Mouse (Mus musculus) adipose tissue, adult 10 weeks (tissue): Measurements from ENCODE around the gene Tro. TPM values are rescaled to one million over a fixed set of nuclear protein-coding genes. Genes with fewer than 3 reads are reported as not detected.

ENCODE experiments used
- polyA plus RNA-seq: library from polyadenylated mRNA; stranded (reverse); fragments of 350-450 nt; fragmentation: Illumina TruSeq; extraction: RNeasy Lipid Tissue Mini Kit (QIAGEN cat#74804); gene quantifications from one replicate; pipeline ENCODE4 v1.2.3, GENCODE M21; 2014; ENCODE audit warnings: low read depth, low replicate concordance

The Tro gene
- 0.78 TPM for polyA plus RNA-seq

DNA sequence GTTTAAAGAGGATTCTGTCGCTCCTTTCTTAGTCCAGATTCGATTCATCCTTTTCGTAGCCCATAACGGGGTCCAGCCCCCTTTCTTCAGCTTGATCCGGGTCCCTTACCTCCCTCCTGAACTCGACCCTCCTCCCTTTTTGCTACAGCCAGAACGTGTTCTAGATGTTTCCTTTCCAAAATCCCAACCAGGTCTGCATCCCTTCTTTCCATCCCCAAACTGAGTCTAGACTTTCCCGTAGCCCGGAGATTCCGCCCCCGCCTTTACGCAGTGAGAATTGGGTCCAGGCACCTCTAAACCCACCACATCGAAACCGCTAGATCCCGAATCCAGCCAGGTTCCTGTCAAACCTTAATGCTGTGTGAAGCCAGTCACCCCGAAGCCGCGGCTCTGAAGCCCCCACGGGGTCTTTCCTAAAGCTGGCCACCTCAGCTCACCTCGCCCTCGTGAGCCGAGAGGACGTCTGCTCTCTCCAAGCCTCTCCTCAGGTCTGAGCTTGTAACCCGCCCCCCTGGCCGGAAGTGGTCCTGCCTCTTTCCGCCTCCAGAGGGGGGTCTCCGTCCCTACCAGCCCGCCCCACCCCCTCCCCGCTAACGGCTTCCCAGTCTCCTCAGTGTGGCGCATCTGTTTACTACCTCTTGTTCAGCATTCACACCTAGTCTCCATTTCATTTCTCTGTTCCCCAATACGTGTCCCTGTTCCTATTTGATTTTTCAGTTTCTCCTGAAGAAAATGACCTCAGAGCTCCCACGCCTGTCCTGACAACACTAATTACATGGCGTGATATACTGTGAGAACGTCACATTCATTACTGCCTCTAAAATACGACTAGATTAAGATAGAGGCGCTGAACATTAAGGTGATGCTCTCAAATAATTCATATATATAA lies at the start of gene Tro:
Gene Tro, minus strand, starts transcription at position 676 of the 889 bp plus-strand sequence.

Other genes starting within 250 kb of the Tro start
- gene Tmem29, start 198.4 kb downstream of the Tro start, polyA plus RNA-seq: 24.7 TPM
- gene Alas2, start 110.2 kb downstream of the Tro start, polyA plus RNA-seq: 15.3 TPM
- gene Pfkfb1, start 69.4 kb downstream of the Tro start, polyA plus RNA-seq: 38.3 TPM
- gene Apex2, start 67.7 kb downstream of the Tro start, polyA plus RNA-seq: 9.1 TPM
- 48.5 TPM for gene Maged2, start 156.8 kb upstream of the Tro start, polyA plus RNA-seq